Mouse (Mus musculus) hematopoietic stem cell, adult 5-6 weeks (primary cell): ENCODE data around the gene Dock10. TPM values are rescaled to one million over a fixed set of nuclear protein-coding genes. Genes with fewer than 3 reads are reported as not detected.

Experiments
- ATAC-seq, 2 experiments: fragments of 125-278 bp in 1 of 2; replicated peaks in 1 of 2; 2 replicates each; pipeline ENCODE4 v1.8.0; 2016 to 2017; ENCODE audit warnings: inconsistent platforms in 2 of 2, mild to moderate bottlenecking in 2 of 2, moderate number of reproducible peaks in 2 of 2, low read depth in 1 of 2, moderate TSS enrichment in 1 of 2; ENCODE audit not compliant: low FRiP score in 2 of 2, poor library complexity in 2 of 2, severe bottlenecking in 2 of 2, insufficient read depth in 1 of 2, low TSS enrichment in 1 of 2
- total RNA-seq: library from RNA; stranded (forward); fragments of 172-1452, 232-1000 nt; gene quantifications from 2 replicates; pipeline ENCODE4 v1.2.3, GENCODE M21; 2017

The Dock10 gene
- total RNA-seq, 1 experiment from 2014 or later = 113 TPM

DNA sequence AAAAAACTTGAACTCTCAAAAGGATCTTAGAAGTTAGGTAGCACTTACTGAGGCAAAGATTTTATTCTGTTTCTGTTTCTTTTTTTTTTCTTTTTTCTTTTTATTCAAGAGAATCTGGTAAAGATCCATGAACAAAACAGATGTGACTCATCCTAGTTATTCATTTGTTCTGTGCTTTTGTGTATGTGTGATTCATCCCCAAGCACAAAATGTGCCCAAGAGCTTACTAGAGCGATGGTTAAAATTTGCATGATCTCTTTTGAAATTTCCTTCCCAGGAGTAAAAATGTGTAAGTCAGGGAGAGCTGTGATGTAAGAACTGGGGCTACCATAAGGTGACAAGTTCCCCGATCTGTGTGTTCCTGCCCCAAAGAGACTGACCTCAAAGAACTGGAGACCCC lies 155.2 kb downstream of the Dock10 start:
- no peak for ATAC-seq

DNA sequence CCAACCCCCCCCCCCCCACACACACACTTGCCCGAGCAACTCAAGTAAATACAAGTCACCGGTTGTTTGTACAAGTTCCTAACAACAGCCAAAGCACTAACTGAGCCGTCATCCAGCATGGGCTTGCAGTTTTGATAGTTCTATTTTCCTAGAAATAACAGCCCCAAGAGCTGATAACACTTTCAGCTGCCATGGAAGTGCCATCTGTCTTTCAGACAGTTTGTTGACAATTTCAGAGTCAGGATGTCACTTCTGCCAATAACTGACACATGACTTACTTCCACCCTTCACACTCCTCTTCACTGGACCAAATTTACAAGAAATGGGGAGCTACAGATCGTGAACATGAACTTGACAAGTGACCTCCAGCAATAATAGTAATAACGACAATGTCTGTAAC lies 175.0 kb downstream of the Dock10 start:
- no peak for ATAC-seq

DNA sequence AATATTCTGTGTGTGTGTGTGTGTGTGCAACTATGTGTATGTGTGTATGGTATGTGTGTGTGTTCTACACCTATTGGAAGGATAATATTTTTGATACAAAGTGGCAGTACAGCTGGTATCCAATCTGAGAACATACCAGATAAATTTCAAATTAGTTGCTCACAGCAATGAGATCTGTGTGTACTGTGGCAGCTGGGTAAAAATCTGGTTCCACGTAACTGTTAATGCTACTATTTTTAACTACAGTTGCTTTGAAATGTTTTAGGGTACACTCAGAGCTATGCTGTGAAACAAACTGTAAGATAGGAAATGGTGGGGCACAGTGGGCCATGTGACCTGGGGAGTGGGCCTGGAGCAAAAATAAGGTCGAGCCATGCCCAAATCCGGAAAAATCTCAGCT lies 176.1 kb downstream of the Dock10 start:
- no peak for ATAC-seq

DNA sequence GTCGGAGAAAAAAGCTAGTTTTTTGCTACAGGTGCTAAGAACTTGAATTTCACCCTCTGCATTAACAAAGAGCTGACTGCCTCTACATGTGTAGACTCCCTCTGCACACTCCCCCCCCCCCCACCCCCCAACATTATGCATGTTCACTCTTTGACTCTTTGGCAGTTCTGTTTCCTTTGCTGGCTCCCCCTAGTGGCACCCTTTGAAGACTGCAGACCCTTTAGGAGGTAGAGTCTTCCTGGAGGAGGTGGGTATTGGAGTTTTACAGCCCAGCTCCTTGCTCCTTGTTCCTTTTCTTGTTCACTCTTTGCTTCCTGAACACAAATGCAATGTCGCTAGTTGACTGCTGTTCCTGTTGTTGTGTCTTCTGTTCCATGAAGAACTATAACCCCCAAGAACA lies 181.4 kb downstream of the Dock10 start:
- peak in 1 of 2 experiments; percentile 62; a peak in 2 of 4 replicates for ATAC-seq

DNA sequence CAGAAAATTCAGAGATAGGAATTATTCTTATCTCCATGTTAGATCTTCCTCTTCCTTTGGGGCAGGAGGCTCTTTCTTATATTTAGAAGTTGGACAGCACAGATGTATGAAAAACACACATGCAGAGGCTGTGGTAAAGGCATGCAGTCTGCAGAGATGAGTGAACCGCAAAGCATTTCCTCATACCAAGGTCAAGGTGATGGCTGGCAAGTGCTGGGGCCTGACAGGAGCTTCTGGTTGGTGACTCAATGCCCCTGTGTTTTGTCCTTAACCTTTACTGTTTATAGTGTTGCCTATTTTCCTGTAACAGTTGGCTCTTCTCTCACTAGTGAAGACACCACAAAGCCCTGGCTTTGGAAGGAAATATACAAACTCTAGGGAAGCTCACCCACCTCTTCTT lies 201.9 kb downstream of the Dock10 start:
- no peak for ATAC-seq

DNA sequence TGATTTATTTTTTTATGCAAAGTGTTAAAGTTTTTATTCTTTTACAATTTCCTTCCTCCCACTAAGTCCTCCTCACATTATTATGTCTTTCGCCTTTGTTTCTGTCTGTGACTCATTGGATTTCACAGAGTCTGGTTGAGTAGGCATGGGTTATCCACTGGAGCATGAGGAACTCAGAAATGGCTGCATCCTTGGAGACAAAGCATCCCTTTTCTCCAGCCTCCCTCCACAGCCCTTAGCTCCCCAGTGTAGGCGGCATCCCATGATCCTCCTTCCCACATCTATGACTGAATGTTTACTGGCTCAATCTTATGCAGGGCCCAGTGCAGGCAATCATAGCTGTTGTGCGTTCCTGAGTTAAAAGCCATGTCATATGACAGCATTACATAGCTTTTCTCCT lies 216.8 kb downstream of the Dock10 start:
- ATAC-seq = no peak

DNA sequence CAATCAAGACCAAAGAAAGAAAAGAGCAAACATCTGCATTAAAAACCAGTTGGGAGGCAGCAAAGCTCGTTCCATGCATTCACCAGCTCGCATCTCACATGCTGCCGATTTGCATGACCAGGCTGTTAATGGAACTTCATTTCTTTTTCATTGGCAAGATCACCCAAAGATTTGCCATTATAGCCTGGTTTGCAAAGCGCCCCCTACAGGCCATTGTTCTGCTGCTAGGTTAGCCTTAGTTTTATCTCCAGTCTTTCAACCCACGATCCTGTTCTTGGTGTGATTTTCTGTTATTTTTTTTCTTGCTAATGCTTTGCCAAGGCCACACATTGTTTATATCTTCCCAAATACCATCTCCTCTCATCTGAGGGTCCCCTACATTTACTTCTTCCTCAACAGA lies 236.1 kb downstream of the Dock10 start:
- ATAC-seq = no peak

DNA sequence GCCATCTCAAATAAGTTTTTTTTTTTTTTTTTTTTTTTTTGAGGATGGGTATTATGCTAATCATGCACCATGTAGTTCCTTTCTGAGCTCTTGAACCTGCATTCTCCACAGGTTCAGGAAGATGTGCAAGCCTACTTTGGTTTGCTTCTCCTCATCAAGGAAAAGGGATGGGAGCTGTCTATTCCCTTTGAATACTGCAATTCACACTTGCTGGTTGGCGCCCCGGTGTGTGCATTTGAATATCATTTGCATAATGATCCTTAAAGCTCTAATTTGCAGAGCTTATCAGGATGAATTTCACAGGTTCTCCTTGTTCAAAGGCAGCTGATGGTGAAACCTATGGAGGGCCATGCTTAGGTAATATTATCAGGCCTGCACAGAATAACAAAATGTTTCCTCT lies 237.9 kb downstream of the Dock10 start:
- ATAC-seq = no peak

DNA sequence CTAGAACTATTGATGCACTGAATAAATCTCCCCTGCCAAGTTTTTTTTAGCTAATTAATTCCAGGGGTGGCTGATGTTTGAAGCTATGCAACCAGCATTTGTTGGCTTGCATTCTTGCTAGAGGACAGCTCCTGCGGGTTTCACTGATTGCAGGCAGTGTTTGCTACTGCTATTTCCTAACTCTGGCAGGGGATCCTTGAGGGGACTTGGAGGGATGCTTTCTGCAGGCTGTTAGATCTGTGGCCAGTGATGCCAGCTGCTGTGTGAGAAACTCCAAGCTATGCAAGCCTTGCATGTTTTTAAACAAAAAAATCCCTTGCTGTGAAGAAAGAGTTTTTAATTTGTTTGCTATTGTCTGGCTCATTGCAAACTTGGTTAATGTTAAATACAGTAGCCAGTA lies 238.4 kb downstream of the Dock10 start:
- ATAC-seq = no peak

DNA sequence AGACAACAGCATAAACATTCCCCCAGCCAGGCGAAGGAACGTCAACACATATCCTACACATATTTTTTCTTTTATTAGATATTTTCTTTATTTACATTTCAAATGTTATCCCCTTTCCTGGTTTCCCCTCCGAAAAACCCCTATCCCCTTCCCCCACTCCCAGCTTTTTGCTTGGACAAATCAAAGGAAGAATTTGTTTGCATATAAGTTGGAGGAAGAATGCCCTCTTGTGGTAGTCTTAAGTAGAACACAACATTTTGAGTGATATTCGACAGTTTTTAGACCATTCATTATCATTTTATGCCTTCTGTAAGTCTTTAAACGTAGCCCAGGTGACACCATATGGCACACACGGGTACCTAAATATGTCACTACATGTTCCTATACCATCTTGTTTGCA lies 242.5 kb downstream of the Dock10 start:
- ATAC-seq = no peak

DNA sequence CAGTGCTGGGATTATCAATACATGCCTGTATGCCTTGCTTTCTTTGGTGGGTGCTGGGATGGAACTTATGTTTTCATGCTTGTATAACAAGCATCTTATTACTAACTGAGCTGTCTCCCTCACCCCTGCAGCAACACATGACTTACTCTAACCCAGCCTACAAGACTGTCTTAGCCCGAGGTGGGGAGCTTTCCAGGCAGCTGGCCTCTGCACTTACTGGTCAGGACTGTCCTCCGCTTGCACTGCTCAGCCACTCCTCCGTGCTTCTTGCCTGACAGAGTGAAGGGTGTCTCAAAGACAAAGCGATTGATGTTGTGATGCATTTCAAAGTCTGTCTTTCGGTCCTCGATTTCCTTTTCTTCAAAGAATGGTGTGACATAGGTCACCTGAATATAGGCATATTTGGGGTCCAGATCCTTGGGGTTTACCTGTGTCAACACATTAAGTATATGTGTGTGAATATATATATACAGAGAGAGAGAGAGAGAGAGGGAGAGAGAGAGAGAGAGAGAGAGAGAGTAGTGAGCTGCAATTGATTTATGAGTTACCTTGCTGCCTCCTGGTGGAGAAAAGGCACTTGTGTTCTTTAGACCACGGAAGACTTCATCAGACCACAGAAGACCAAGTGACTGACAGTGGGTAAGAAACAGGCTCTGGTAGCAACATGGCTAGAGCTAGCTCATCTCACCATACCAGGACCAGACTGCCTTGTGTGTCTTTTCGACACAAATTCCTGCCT lies 245.9 kb downstream of the Dock10 start:
- 0 out of 4 replicates have a peak, but pooled peaks have one; percentile 22 to 25 for ATAC-seq

DNA sequence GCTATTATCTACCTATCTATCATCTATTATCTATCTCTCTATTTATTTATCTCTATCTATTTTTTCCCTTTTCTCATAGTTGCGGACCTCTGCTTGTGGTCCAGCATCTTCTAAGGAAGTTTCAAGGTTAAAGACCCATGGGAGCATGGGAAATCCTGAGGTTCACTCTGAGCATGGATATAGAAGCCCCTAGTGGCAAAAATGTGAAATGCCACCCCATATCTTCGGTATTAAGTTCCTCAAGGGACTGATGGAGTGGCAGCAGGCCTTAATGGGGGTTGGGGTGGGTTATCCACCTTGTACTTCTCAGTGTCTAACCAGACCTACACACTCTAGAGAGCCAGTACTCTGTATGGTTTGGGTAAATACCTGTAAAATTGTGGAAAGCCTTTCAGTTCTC lies 253.6 kb downstream of the Dock10 start:
- no peak; a peak in 1 of 4 replicates for ATAC-seq

DNA sequence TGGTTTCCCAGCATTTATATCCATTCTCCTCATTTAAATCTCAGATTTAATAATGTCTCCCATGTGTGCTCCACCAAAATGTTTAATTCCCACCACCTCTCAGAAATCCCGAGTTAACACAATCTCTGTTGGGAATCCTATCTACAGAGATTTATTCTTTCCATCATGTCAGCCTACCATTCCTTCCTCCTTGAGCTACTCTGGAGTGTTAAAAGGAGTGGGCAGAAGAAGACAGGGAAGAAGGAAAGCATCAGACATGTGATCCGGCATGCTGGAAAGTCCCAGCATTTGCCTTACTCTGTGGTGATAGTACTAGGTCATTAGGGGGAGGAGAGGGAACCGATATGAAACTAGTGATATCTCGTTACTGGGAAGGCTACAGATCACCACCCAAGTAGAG lies 254.2 kb downstream of the Dock10 start:
- no peak for ATAC-seq

DNA sequence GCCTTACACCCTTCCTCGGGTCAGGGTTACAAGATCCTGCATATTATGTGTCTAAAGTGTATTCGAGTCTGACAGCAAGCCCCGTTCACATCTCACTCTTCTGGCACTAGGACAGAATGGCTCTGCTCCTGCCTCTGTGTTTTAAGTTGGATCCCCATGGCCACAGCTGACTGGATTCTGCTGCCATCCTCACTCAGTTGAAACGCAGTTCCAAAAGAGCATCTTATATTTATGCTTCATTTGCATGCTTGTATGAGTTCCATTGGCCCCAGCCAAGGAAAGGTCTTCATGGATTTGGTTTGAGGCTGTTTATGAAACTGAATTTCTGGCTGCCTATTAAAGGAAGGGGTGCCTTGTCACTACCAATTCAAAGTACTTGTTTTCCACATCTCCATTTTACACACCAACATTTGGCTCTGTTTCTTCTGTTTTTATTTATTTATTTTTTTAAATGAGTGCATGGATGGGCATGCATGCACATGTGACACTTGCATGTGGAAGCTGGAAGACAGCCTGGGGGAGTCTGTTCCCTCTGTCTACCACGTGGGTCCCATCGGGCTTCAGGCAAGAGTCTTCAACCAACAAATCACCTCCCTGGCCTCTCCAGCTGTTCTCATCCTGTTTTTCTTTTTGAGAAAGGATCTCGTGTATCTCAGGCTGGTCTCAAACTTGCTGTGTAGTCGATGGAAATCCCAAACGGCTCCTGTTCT lies 255.7 kb downstream of the Dock10 start:
- no peak for ATAC-seq

DNA sequence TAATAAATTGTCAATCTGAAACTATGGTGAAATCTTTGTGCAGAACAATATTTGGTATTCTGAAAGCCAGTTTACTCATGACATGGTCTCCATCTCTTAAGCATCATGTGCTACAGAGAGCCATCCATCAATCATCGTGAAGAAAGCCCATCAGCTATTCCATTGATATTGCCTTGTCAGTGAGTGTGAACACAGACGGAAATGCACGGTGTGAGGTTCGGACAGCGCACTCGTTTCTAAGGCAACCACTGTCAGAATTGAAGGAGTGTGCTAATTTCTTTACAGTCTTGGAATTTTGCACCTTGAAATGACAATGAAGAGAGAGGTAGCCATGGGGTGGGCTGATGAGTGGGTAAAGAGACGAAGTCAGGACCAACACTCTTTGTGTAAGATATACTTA lies 259.1 kb downstream of the Dock10 start:
- ATAC-seq = no peak

DNA sequence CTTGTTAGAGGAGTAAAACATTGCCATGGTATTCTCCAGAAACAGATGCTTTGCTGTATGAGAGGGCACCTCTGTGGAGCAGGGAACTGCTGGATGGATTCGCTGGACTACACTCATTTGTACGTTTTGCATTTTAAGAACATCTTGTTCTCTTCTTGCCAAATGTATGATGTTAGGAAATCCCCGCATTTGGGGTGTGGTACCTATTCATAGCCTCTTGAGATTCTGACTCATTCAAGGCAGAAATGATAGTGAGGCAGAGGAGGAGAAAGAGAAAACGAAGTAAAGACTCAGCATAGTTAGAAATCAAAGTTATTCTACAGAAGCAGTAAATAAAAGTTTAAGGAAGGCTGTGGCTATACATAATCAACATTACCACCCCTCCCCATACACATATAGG lies 262.0 kb downstream of the Dock10 start:
- no peak for ATAC-seq

DNA sequence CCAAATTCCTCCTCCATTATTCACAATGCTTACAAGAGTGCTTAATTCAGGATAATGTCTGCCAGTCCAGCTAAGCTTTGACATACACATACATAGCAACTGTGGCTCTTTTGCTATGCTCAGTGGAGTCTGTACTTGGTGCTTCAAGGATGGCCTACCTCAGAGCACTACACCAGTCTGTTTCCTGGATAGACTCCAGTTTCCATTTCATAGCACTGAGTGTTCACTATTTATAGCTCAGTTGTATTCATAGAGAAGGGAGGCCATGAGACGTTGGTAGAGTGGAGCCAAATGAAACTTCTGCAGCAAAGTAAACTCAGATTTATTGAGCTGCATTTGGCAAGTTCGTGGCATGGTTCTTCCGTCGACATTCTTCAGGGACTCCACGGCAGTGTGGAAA lies 274.9 kb downstream of the Dock10 start:
- no peak for ATAC-seq

DNA sequence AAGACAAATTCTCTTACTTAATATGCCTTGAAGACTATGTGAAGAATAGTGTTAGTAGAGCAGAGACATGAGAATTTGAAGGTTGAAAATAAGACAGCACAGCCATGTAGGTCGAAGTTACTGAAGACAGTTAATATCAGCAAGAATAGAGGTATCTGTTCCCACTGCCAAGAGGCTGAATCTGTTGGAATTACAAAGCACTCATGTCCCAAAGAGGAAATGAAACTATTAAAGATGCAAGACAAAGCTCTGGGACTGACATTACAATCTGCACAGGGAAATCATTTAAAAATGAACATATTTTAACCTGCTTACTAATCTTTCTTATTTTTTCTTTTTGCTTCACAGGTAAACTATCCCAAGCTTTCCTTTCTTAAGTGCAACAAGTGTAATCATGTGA lies 283.4 kb downstream of the Dock10 start:
- ATAC-seq = no peak

DNA sequence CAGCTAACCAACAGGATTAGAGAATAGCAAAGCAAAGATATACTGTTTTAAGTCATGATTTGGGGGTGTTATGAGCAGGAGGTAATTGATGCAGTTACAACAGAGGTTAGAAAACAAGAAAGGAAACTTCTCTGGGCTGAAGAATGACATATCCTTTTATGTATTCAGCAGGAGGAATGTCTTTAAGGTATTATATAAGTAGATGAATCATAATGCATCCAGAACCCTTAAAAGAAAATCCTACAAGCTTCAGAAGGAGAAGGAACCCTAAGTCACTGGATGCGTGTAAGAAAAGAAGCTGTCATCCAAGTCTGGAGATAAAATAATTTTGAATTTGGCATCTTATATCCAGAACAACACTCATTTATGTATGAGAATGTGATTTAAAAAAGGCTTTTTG lies 285.9 kb downstream of the Dock10 start:
- ATAC-seq = no peak
